Mouse (Mus musculus) hematopoietic stem cell, adult 5-6 weeks (primary cell): ENCODE data around the gene Cd2. TPM values are rescaled to one million over a fixed set of nuclear protein-coding genes. Genes with fewer than 3 reads are reported as not detected.

ENCODE experiments used
- ATAC-seq, 2 experiments: fragments of 125-278 bp in 1 of 2; replicated peaks in 1 of 2; 2 replicates each; pipeline ENCODE4 v1.8.0; 2016 to 2017; ENCODE audit warnings: inconsistent platforms in 2 of 2, mild to moderate bottlenecking in 2 of 2, moderate number of reproducible peaks in 2 of 2, low read depth in 1 of 2, moderate TSS enrichment in 1 of 2; ENCODE audit not compliant: low FRiP score in 2 of 2, poor library complexity in 2 of 2, severe bottlenecking in 2 of 2, insufficient read depth in 1 of 2, low TSS enrichment in 1 of 2
- total RNA-seq: library from RNA; stranded (forward); fragments of 172-1452, 232-1000 nt; gene quantifications from 2 replicates; pipeline ENCODE4 v1.2.3, GENCODE M21; 2017

Cd2 gene
- total RNA-seq, 1 experiment from 2014 or later = 5.7 TPM

DNA sequence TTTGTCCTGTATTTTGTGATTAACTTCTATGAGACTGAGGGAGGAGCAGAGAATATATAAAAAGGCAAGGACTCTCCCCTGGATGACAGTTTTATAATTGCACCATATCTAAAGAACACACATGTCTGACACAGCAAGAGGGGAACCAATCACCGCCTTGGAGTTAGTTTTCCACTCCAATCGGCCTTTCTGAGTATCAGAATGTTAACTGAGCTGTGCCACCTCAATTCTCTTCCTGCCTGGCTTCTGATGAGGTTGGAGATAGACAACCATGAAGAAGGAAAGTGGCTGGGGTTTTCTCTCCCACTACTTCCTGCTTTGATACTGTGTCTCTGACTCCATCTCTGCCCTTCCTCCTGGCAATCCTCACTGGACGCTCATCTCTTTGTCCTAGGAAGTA is 42.5 kb downstream of the Cd2 start:
- ATAC-seq = no peak

DNA sequence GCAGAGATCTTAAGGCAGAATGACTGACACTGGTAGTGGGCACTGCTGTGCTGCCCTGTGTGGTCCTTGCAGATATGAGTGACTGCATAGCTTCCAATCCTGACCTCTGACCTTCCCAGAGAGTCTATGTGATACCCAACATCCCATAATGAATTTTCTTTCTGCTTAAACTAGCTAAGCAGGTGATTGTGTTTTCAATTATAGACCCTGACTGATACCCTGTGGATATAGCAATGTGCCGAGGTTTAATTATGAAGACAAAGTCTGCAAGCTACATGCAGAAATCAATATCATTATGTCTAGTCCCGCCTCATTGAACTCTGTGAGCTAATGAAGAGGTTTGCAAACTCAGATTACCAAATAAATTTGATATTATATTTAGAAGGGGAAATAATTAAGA is 44.7 kb downstream of the Cd2 start:
- no peak for ATAC-seq

DNA sequence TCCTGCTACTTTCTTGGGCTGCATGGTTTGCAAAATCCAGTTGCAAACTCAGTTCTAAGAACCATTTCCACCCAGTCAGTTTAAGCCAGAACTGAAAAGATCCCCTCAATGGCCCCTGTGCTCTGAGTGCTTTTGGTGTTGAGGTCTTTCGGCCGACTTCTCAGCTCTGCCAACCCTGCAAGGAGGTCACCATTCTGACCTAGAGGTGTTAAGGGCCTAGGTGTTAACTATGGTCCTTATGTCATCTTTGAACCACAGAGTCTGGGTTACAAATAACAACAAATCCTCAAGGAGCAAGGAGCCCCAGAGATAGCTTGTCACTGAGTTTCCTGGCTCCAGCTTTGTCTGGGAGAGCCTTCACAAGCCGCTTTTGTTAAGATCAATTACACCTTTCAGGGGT is 45.9 kb downstream of the Cd2 start:
- ATAC-seq = no peak

DNA sequence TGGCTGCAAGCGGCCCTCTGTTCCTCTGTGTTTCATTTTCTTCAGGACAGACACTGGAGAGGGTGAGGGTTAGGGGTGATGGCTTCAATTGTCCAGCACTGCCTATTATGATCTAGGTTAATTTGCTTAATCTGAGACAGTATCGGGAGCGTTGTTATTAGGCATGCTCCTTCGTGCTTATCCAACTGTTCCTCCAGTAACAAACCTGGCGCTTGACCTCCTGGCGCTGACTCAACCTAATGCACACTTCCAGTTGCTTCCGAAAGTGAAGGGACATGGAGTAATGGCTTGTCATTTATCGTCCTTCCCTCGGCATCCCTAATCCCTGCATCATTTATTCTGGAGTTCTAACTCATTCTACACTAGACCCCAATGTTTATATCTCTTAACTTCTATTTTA is 46.9 kb downstream of the Cd2 start:
- ATAC-seq = no peak

DNA sequence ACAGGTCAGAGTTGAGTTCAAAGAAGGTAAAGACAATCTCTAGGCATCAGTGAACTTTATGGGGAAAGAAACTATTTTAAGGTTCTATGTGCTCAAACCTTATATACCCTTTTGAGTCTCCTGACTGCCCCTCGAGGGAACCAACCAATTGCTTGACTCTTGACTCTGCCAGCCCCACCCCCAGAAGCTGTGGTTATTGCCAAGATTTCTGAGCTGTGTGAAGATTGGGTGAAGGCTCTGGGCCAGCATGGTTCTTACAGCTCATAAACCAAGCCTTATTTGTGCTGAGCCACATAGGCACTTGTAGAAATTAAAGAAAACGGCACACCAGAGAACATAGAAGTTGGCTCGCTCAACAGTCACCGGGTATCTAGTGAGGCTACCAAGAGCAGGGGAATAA is 48.5 kb downstream of the Cd2 start:
- ATAC-seq = 0 out of 4 replicates have a peak, but pooled peaks of 1 of the 2 experiments have one; percentile 17

DNA sequence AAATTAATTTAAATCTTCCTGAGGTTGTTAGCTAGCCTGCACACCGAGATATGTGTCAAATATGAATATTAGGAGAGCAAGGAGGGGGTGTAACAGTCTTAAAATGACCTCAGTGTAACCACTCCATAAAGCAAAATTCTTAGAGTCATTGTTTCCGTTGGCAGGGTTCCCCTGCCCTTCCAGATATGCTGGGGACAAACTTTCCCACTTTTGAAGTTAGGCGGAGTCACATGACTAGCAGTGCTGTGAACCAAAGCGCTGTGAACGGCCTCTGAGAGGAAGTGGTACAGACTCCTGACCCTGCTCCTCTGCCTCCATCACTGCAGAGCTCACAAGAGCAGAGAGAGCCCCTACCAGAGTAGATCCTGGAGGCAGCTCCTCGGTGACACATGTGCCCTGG is 49.0 kb downstream of the Cd2 start:
- ATAC-seq = no peak

DNA sequence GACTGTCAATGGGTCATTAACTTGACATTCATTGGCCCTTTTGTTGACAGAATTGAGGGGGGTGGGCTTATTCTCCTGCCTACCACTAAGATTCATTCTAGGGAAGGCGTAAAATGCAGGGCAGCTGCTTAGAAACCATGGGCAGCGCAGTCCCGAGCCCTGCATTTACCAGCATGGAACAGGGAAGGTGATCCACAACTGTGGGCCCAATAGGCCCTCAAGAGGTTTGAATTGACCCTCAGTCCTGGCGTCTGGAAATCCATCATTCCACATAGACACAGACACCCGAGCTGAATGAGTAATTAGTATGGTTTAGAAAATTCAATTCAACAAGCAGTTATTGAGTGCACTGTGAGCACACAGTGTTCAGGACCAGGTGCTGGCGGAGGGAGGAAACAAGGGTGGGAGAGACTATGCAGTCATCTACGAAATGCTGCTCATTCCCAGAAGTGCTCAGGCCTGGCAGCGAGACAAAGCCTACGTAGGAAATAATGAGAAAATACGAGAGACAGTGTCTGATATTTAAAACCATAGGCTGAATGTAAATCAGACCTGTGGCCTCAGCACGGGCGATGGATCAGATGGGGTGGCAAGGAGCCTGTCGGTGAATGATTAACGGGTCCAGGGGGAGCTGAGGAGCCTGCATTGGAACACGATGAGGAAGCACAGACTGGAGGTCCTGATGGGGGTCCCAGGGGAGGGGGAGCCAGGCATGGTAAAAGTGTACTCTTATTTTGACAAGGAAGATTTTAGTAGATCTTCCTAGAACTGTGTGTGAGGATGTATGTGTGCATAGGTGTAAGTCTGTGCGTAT is 50.5 kb downstream of the Cd2 start:
- no peak for ATAC-seq

DNA sequence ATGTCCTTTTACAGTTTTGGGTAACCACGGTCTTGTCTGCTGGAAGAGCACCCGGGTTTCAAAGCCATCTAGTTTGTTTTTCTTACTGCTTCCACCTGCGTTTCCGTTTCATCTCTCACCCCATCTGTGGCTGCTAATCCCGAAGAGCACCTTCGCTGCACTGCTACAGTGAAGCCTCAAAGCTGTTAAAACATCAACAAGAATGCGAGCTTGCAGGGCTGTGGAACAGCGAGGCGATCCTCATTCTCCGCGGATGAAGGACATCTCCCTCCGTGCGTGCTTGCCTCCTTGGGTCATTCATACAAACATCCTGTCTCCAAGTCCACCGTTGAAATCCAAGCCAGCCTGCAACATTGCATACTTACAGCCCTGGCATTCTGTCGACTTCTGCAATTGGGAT is 51.5 kb downstream of the Cd2 start:
- ATAC-seq = no peak

DNA sequence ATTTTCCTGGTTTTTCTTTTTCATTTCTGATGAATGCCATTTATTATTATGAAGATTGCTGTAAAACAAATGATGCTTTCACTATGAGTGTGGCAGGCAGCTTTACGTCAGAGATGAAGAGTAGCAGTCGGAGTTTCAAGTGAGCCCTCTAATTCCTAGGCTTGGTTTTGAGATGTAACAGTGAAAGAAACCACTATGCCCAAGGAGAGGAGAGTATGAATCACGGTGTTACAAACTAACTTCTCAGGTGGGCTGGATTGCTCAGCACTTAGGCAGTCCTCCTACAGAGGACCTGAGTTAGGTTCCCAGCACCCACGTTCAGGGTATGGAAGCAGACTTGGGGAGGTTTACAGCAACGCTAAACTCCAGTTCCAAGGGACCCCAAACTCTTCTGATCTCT is 52.4 kb downstream of the Cd2 start:
- ATAC-seq = no peak

DNA sequence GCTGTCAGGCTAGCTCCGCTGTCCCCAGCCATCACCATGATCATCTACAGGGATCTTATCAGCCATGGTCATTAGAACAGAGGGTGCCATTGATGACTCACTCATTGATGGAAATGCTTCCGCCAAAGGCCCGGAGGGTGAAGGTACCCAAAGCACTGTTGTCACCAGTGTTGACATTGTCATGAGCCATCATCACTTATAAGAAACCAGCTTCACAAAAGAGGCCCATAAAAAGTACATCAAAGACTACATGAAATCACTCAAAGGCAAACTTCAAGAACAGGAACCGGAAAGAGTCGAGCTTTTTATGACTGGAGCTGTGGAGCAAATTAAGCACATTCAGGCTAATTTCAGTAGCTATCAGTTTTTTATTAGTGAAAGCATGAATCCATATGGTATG is 54.3 kb downstream of the Cd2 start:
- ATAC-seq = no peak

DNA sequence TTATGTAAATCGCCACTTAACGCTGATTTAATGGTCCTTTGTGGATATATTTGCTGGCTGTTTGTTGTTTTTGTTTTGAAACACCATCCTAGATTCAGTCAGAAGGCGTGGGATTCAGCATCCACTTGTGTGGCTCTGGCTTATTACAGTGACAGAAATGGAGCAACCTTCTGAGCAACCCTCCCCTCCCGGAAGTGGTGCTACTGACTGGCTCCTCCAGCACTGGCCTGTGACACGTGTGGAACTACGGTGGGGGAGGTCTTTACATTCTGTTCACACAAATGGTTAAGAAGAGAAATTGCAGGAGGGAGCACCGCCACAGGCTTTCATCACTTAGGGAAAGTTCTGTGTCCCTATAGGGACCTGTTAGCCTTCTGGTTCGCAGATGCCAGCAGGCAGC is 55.2 kb downstream of the Cd2 start:
- no peak for ATAC-seq

DNA sequence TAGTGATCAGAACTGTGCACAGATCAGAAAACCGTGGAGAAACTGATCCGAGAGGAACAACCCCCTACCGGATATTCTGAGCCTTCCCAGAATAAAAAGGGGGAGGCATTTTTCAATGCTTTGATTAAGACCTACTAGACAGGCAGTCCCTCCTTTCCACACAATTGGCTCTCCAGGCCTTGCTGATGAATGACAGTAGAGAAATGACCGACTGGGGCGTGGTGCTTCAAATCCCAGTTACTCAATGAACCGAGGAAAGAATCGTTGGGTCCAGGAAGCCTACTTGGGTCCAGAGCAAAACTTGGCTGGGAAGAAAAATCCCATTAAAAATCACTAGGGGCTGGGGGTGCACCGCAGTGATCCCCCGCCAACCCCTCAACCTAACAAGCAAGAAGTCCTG is 57.5 kb downstream of the Cd2 start:
- no peak for ATAC-seq

DNA sequence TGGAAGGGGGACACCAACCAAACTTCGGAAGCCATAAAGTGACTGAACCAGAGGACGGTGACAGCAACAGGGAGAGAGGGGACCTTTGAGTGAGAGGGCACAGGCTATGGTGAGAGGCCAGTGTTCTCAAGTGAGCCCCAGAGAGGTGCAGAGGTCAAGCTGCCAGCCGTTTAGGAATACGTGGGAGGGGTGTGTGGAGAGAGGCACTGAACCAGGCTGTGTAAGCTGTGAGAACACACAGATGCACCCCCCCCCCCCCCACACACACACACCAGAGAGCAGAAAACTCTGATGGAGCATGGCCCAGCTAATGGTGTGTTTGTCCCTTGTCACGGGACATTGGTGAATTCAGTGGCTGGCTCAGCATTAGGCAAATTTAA is 58.2 kb downstream of the Cd2 start:
- no peak for ATAC-seq

DNA sequence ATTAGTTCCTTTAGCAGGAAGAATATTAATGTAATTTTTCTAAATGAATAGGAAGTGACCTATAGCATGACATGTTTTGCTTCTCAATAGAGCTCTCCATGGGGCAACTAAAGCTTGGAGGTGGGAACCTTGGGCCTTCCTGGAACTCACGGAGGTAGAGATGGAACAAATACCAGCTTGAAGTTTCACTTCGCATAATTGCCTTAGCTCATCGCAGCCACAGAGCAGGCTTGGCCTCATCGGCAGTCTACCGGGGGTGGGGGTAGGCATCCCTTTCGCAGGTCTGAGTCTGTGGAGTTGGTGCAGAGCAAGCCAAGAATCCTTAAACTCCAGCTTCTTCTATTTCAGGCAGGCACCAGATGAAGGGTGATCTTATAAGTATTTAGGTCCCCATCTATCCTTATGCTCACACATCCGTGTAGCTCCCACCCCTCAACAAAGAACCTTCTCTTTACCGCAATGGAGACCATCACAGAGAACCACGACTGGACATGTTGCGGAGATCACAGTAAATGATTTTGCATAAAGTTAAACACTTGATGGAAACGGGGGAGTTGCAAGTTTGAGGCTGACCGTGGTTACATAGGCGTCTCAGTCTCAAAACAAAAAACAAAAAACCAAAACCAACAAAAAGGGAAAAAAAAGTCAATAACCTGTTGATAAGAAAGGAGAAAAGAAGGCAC is 58.7 kb downstream of the Cd2 start:
- ATAC-seq = no peak

DNA sequence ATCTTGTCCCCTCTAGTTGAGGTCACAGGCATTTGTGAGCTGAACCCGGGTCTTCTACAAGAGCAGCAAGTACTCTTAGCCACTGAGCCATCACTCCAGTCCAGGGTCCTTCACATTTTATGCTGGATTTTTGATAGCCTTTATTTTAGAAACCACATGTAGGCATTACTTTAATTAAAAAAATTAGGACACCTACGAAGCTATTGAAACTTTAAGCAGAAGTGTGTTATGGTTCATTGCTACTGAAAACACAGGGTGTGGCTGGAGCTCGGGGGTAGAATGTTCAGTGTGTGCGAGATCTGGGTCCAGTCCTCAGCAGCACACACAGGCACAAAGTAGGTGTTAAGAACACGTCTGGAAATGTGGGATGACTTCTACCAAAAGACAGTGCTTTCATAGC is 59.7 kb downstream of the Cd2 start:
- ATAC-seq = no peak

Other genes starting within 250 kb of the Cd2 start
- gene Ptgfrn, start 177.7 kb downstream of the Cd2 start, total RNA-seq = 0.10 and 0.25 TPM in 2 replicates
- 0.25 and 2.2 TPM in 2 replicates for gene Igsf3, start 89.1 kb upstream of the Cd2 start, total RNA-seq